Mouse (Mus musculus) forebrain, embryonic 10.5 days (tissue): ENCODE results near the gene Olfr297. TPM values are rescaled to one million over a fixed set of nuclear protein-coding genes. Genes with fewer than 3 reads are reported as not detected.

Experiments
- DNase-seq: peaks from one replicate; pipeline ENCODE4 v3.0.0-alpha.2; 2017; ENCODE audit warnings: low spot score; ENCODE audit errors: extremely low spot score
- H3K27ac ChIP-seq: fragments of 300-500 bp; sonication (generic); 2 replicates; pipeline ENCODE4 v1.5.1; 2016; ENCODE audit warnings: mild to moderate bottlenecking
- H3K27me3 ChIP-seq: fragments of 300-500 bp; sonication (generic); 2 replicates; pipeline ENCODE4 v1.6.1; 2016; ENCODE audit warnings: mild to moderate bottlenecking; ENCODE audit not compliant: poor library complexity, severe bottlenecking
- H3K36me3 ChIP-seq: fragments of 300-500 bp; sonication (generic); replicated peaks from 2 replicates; pipeline ENCODE4 v1.6.1; 2016; ENCODE audit warnings: mild to moderate bottlenecking, moderate library complexity
- H3K4me1 ChIP-seq: fragments of 300-500 bp; sonication (generic); 2 replicates; pipeline ENCODE4 v1.6.1; 2016
- H3K4me3 ChIP-seq: fragments of 300-500 bp; sonication (generic); 2 replicates; pipeline ENCODE4 v1.5.1; 2016; ENCODE audit warnings: mild to moderate bottlenecking, moderate library complexity
- H3K9me3 ChIP-seq: fragments of 300-500 bp; sonication (generic); 2 replicates; pipeline ENCODE4 v1.6.1; 2016; ENCODE audit warnings: mild to moderate bottlenecking, moderate library complexity
- WGBS: fragments of 180-500 bp; shearing (Covaris S2); methylation state at CpG from one replicate; pipeline ENCODE4 v1.1.7; 2016; 5-methylcytosine and 5-hydroxymethylcytosine counted together
- polyA plus RNA-seq: library from polyadenylated mRNA; unstranded; fragments of >200 nt; fragmentation: Nextera tagmentation; extraction: Ambion mirVana; gene quantifications from 2 replicates; pipeline ENCODE4 v1.2.1, GENCODE M21; 2016

Olfr297 gene
- not detected in 2 replicates for polyA plus RNA-seq

DNA sequence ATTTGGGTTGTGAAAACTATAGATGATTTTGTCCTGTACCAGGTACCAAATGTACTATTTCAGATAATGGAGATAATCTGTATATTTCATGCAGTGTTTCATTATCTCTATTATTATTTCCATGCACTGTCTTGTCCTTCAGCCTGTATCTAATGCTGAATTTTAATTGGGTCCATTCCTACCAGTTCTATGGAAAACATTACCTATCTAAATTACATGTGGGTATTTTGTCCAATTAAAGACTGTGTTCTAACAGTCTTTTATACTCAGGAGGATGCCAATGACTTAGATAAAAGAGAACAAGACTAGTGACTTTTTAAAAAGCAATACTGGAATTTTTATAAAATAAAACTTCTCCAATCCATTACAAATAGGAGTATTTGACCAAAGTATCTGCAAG is at the start of gene Olfr297:
TSS of gene Olfr297 (plus strand) at position 301 of the 400 bp plus-strand sequence.
- H3K9me3 ChIP-seq = no peaks in the 10 kb centered on the region
- H3K27me3 ChIP-seq = no peaks in the 10 kb centered on the region
- H3K27ac ChIP-seq = no peak within 1 kb of the TSS
- H3K36me3 ChIP-seq = no peaks in the 10 kb centered on the region
- no peak for DNase-seq
- H3K4me3 ChIP-seq = no peak within 1 kb of the TSS
- H3K4me1 ChIP-seq = no peaks in the 10 kb centered on the region

DNA sequence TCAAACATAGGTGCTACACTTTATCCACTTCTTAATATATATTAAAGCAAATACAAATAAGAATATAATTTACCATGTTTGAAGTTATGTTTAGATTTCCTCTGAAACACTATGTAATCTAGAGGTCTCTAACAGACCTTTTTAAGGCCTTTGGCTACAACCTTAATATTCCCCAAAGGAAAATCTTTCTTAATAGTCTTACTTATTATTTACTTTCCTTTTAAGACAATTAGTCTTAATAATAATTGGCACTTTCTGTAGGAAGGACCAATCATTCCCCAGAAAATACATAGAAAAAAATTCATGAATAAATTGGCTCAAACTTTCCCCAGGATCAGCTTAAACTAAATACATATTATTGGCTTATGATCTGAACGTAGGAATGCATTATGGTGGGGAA is 27.4 kb upstream of the Olfr297 start, which contains the start of gene Olfr298:
TSS of gene Olfr298 (minus strand) at position 101 of the 400 bp plus-strand sequence.
- Histone ChIP-seq H3K4me1 (no peaks in the 10 kb centered on the region), H3K27me3 (no peaks in the 10 kb centered on the region), H3K4me3 (no peak within 1 kb of the TSS), H3K9me3 (no peaks in the 10 kb centered on the region), H3K27ac (no peak within 1 kb of the TSS), H3K36me3 (no peaks in the 10 kb centered on the region)
- no peak for DNase-seq
- WGBS = 92% methylated on average over 1 of the region's 1 CpGs

Other genes starting within 250 kb of the Olfr297 start
- gene Olfr310, start 242.8 kb upstream of the Olfr297 start, polyA plus RNA-seq = not detected in 2 replicates
- not detected in 2 replicates for gene Olfr309, start 206.3 kb upstream of the Olfr297 start, polyA plus RNA-seq
- not detected in 2 replicates for gene Olfr308, start 194.3 kb upstream of the Olfr297 start, polyA plus RNA-seq
- not detected in 2 replicates for gene Olfr307, start 182.4 kb upstream of the Olfr297 start, polyA plus RNA-seq
- gene Olfr305, start 153.0 kb upstream of the Olfr297 start, polyA plus RNA-seq = not detected in 2 replicates
- gene Olfr304, start 133.3 kb upstream of the Olfr297 start, polyA plus RNA-seq = not detected in 2 replicates
- not detected in 2 replicates for gene Olfr303, start 122.2 kb upstream of the Olfr297 start, polyA plus RNA-seq
- gene Olfr301, start 116.1 kb upstream of the Olfr297 start, polyA plus RNA-seq = not detected in 2 replicates
- not detected in 2 replicates for gene Olfr299, start 60.0 kb upstream of the Olfr297 start, polyA plus RNA-seq
- gene Olfr298, start 27.5 kb upstream of the Olfr297 start, polyA plus RNA-seq = not detected in 2 replicates
- not detected in 2 replicates for gene Olfr295, start 63.9 kb downstream of the Olfr297 start, polyA plus RNA-seq
- gene Olfr294, start 96.7 kb downstream of the Olfr297 start, polyA plus RNA-seq = not detected in 2 replicates
- not detected in 2 replicates for gene Olfr293, start 129.1 kb downstream of the Olfr297 start, polyA plus RNA-seq
- not detected in 2 replicates for gene Olfr292, start 168.4 kb downstream of the Olfr297 start, polyA plus RNA-seq